Mouse (Mus musculus) midbrain, embryonic 15.5 days (tissue): ENCODE measurements at regions not wholly inside any gene's neighbourhood (a gene's known extent, or its start where the extent isn't known, plus 50 kb on each side); places are given as distances from the start of the nearest gene placed in this dataset.
"Not testable (repeated sequence)": the region's sequence is repeated elsewhere in the genome, so short reads cannot be mapped to it uniquely, and the experiment has no call there.

ENCODE experiments used
- ATAC-seq: fragments of 200-750 bp; cut with Nextera tagmentation; replicated peaks from 2 replicates; pipeline ENCODE4 v1.8.0; 2017; ENCODE audit warnings: moderate TSS enrichment
- H3K27ac ChIP-seq: fragments of 300-500 bp; sonication (generic); 2 replicates; pipeline ENCODE4 v1.5.1; 2015; ENCODE audit warnings: mild to moderate bottlenecking, inconsistent platforms
- H3K27me3 ChIP-seq: fragments of 300-500 bp; sonication (generic); replicated peaks from 2 replicates; pipeline ENCODE4 v1.6.1; 2015; ENCODE audit warnings: inconsistent platforms
- H3K36me3 ChIP-seq: fragments of 300-500 bp; sonication (generic); replicated peaks from 2 replicates; pipeline ENCODE4 v1.6.1; 2015; ENCODE audit warnings: inconsistent platforms
- H3K4me1 ChIP-seq: fragments of 300-500 bp; sonication (generic); 2 replicates; pipeline ENCODE4 v1.6.1; 2015; ENCODE audit warnings: inconsistent platforms
- H3K4me2 ChIP-seq: fragments of 300-500 bp; sonication (generic); 2 replicates; pipeline ENCODE4 v1.6.1; 2015; ENCODE audit warnings: inconsistent platforms, mild to moderate bottlenecking, moderate library complexity
- H3K4me3 ChIP-seq: fragments of 300-500 bp; sonication (generic); 2 replicates; pipeline ENCODE4 v1.5.1; 2015; ENCODE audit warnings: mild to moderate bottlenecking, inconsistent platforms
- H3K9ac ChIP-seq: fragments of 300-500 bp; sonication (generic); 2 replicates; pipeline ENCODE4 v1.6.1; 2015; ENCODE audit warnings: mild to moderate bottlenecking, inconsistent platforms
- H3K9me3 ChIP-seq: fragments of 300-500 bp; sonication (generic); 2 replicates; pipeline ENCODE4 v1.6.1; 2016; ENCODE audit warnings: inconsistent platforms
- WGBS: fragments of 180-500 bp; shearing (Covaris S2); methylation state at CpG from one replicate; pipeline ENCODE4 v1.1.7; 2015; ENCODE audit warnings: mixed read lengths; 5-methylcytosine and 5-hydroxymethylcytosine counted together

DNA sequence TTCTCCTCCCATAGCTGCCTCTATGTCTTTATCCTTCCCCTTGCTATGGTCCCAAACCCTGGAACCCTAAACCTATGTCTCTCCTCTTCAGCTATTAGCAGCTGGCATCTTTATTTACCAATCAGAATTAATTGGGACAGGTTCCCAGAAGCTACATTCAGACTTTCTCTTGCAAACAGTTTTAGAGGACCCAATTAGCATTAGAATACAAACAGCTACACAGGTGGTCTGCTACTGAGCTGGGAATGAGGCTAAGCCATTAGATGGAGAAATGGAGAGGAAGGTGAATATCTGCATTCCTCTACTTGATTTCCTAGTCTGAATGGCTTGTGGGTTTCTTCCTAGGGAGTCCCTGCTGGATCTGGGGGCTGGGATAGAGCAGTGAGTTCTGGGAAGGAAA is 611.9 kb downstream of the A830018L16Rik start:
- Histone ChIP-seq H3K4me2 (no peak overlapping the region), H3K4me3 (no peak overlapping the region), H3K9me3 (no peaks in the 10 kb centered on the region), H3K9ac (no peak overlapping the region), H3K4me1 (no peaks in the 10 kb centered on the region), H3K27ac (no peak overlapping the region), H3K36me3 (no peaks in the 10 kb centered on the region), H3K27me3 (no peaks in the 10 kb centered on the region)
- ATAC-seq, result no peak

DNA sequence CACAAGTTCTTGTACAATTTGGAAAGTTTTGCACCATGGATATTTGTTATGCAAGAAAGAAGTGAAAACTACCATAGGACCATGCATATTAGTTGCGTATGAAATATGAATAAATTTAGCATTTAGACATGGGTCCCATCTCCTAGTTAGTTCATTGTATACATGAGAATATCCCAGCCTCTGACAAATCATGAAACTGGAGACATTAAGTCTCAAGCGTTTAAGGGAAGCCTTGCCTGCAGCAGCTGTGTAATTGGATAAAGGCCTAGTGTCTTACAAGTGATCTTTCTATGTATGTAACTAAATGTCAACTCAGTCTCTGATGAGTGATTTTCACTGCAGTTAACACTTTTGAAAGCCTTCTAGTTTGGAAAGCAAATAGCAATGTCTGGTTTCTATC is 613.5 kb downstream of the A830018L16Rik start:
- Histone ChIP-seq H3K4me2 (no peak overlapping the region), H3K9me3 (no peaks in the 10 kb centered on the region), H3K9ac (no peak overlapping the region), H3K4me3 (no peak overlapping the region), H3K27ac (no peak overlapping the region), H3K36me3 (no peaks in the 10 kb centered on the region), H3K27me3 (no peaks in the 10 kb centered on the region), H3K4me1 (no peaks in the 10 kb centered on the region)
- no peak for ATAC-seq
- 60% methylated on average over 2 of the region's 2 CpGs for WGBS

DNA sequence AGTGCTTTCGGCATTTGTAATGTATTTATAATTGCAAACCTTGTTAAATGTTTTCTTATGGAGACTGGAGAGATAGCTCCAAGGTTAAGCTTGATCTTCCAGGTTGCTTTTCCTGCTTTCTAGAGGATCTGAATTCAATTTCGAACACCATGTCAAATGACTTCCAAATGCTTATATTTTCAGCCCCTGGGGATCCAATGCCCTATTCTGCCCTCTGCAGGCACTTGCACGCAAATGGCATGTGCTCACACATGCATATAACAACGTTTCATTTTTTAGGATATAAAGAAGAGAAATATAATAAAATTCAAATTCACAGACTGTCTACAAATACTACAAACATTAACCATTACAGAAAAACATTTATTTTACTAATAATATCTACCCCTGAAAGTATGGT is 614.2 kb downstream of the A830018L16Rik start:
- H3K36me3 ChIP-seq, result no peaks in the 10 kb centered on the region
- no peaks in the 10 kb centered on the region for H3K4me1 ChIP-seq
- no peaks in the 10 kb centered on the region for H3K9me3 ChIP-seq
- 83% methylated on average over 4 of the region's 4 CpGs for WGBS
- no peak overlapping the region for H3K9ac ChIP-seq
- no peak overlapping the region for H3K4me3 ChIP-seq
- no peak overlapping the region for H3K27ac ChIP-seq
- no peaks in the 10 kb centered on the region for H3K27me3 ChIP-seq
- no peak overlapping the region for H3K4me2 ChIP-seq
- ATAC-seq, result no peak

DNA sequence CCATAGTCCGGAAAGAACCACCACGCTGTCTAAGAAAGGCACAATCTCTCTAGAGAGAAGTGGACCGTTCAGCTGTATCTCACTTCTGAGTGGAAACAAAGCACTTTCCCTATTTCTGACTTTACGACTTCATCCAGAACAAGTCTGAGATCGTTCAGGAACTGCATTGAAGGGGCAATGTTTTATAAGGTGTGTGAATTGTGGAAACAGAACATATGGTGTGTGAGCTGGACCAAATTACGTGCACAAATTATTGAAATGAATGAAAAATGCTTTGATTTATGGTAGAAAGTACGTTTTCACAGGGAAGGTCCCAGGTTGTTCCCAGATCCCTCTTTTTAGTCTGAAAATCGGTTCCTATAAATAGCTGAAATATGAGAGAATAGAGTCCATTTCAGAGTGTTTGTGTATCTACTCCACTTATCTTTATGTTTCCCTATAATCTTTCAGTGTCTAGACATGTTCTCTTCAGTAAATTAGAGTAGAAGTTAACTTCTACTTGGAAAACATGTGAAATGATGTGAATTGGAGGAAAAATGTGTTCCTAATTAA is 638.1 kb downstream of the A830018L16Rik start:
- Histone ChIP-seq H3K9ac (no peak overlapping the region), H3K27ac (no peak overlapping the region), H3K9me3 (no peaks in the 10 kb centered on the region), H3K27me3 (peaks cover 10% of the 10 kb centered on the region), H3K4me3 (no peak overlapping the region), H3K36me3 (no peaks in the 10 kb centered on the region), H3K4me1 (no peaks in the 10 kb centered on the region), H3K4me2 (no peak overlapping the region)
- WGBS, result 74% methylated on average over 8 of the region's 8 CpGs
- ATAC-seq, result no peak

DNA sequence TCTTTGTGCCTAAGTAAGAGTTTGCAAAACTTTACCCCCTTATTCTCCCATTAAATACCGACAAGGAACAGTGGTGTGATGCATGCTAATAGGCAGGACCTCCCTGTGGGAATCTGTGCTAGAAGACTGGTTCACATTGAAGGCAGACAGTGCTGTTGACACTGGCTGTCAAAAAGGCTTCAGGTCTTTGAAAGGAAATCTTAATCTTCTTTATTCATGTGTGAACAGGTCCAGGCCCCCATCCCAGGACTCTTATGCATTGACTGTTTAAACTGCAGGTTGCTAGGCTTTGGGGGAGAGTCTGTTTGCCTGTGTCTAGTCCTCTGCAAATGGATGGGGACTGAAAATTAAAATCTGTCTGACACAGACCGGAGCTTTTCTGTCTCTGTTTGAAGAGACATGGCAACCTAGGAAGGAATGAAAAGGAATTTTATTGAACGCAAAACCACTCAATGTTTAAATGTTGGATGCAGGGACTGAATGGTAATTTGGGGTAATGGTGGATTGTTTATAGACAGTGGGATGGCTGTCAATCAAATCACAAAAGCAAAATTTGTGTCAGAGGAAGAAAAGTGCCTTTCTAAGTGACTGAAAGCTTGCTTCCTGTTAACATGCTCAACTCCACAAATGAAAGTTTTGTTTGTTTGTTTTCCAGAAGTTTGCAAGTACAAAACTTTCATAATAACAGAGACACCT is 642.1 kb downstream of the A830018L16Rik start:
- H3K27ac ChIP-seq, result no peak overlapping the region
- ATAC-seq, result peak; percentile 94
- no peak overlapping the region for H3K4me2 ChIP-seq
- H3K4me1 ChIP-seq, result no peaks in the 10 kb centered on the region
- H3K27me3 ChIP-seq, result peaks cover 18% of the 10 kb centered on the region
- 13% methylated on average over 3 of the region's 3 CpGs for WGBS
- H3K36me3 ChIP-seq, result no peaks in the 10 kb centered on the region
- no peak overlapping the region for H3K9ac ChIP-seq
- H3K4me3 ChIP-seq, result no peak overlapping the region
- no peaks in the 10 kb centered on the region for H3K9me3 ChIP-seq

DNA sequence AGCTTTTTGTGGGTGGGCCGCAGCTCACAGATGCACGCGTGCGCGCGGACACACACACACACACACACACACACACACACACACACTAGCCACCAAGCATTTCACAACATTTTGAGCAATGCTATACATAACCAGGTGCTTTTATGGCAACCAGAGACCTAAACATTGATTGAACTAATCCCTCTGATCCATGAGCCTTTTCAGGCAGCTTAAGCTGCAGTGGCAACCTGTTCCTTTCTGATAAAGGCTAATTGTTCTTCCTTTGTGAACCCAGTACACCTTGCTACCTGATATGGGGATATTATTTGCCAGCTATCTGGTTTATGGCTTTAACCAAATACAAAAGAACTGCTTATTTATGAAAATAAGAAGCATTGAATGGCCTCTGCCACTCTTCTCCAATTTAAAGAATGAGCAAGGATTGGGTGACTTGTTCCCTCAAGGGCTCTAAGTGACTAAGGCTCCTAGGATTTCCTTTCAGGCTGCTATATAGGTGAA is 651.2 kb downstream of the A830018L16Rik start:
- 99% methylated on average over 6 of the region's 6 CpGs for WGBS
- Histone ChIP-seq H3K27ac (no peak overlapping the region), H3K9ac (no peak overlapping the region), H3K4me3 (no peak overlapping the region), H3K4me2 (no peak overlapping the region), H3K4me1 (no peaks in the 10 kb centered on the region), H3K9me3 (no peaks in the 10 kb centered on the region), H3K27me3 (peaks cover 8% of the 10 kb centered on the region), H3K36me3 (no peaks in the 10 kb centered on the region)
- ATAC-seq, result no peak

DNA sequence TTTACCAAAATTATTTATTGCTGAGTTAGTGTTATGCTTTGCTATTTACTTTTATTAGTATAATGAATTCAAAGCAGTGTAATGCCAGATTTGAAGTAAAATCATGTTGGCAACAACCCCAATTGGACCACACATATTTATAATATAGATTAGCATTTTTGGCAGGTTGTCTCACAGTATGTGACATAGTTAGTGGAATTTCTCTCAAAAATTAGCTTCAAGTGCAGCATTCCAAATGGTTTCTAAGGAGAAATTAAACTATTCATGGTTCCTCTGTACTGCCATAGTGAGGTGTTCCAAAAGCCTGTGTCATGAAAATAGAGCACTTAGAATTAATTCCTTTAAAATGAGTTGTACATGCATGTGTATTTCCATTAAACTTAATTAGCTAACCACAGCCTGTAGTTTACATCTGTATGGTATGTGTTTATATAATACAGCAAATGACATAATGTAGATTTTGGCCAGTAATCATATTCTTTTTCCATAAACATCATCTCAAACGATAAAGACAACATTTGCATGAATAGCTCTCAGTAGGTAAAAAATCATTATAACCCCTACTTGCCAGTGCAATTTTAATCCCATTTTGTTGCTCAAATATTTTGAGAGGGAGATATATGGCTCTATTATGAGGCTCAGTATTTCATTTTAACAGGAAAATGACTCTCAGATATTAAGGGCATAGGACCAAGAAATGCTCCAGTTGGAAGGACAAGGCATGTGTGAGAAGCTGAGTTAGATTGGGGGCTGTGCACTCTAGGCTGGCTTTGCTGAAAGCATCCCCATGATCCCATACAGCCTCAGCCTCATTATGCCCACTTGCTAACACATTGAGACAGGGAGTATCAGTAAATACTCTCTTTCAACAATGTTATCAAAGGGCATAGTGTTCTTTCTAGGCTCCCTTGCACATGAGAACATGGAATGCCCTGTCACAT is 678.9 kb downstream of the A830018L16Rik start:
- 87% methylated on average over 1 of the region's 1 CpGs for WGBS
- Histone ChIP-seq H3K4me1 (no peaks in the 10 kb centered on the region), H3K9me3 (no peaks in the 10 kb centered on the region), H3K9ac (no peak overlapping the region), H3K4me3 (no peak overlapping the region), H3K27ac (no peak overlapping the region), H3K36me3 (no peaks in the 10 kb centered on the region), H3K27me3 (no peaks in the 10 kb centered on the region), H3K4me2 (no peak overlapping the region)
- no peak for ATAC-seq

DNA sequence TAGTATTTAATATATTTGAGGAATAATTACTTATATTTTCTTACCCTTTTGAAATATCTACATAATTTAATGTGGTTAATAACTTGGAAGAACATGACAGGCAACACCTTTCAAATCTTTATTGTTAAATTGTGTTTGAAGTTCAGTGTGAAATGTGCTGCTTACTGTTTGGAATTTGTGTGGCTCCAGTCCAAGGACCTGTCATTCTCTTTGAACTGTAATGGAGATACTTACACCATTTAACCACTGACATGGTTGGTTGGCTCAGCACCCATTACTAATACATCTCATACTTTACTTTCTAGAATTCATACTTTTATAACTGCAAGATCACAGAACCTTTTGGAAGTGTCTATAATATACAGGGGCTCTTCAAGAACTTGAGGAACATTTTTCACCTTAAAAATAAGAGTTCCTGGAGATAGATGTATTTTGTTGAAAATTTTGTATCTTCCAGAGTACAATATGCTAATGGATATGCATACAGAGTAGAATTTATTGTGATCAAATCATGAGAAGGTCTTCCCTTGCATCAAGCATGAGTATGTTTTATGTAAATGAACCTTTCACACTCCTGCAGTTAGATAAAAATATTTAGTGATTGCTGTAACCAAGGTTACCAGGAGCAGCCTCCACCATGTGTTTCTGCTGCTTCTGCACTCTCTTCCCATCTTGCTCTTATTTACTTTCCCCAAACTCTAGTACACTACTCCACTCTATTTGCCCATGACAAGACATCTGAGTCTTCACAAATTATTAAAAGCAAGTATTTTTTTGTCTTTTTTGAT is 701.3 kb downstream of the A830018L16Rik start:
- Histone ChIP-seq H3K9me3 (no peaks in the 10 kb centered on the region), H3K9ac (no peak overlapping the region), H3K4me3 (no peak overlapping the region), H3K27ac (no peak overlapping the region), H3K36me3 (no peaks in the 10 kb centered on the region), H3K4me2 (no peak overlapping the region), H3K27me3 (no peaks in the 10 kb centered on the region), H3K4me1 (no peaks in the 10 kb centered on the region)
- no peak for ATAC-seq

DNA sequence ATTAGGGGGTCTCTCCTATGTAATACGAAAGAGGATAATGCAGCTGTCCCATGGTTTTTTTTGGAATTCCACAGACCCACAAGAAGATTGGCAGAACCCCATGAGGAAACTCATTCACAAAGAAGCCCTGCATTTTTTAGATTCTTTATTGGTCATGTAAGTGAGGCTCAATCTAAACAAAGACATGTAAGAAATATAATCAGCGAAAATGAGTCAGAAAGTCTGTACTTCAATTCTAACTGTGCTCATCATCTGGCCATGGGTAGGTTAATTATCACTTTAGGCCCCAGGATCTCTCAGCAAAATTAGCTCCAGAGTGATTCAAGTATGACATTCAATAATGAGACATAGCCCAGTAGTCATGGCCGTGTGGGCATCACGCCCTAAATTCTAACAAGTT is 703.2 kb downstream of the A830018L16Rik start:
- Histone ChIP-seq H3K9me3 (no peaks in the 10 kb centered on the region), H3K9ac (no peak overlapping the region), H3K36me3 (no peaks in the 10 kb centered on the region), H3K4me3 (no peak overlapping the region), H3K27me3 (no peaks in the 10 kb centered on the region), H3K27ac (no peak overlapping the region), H3K4me1 (no peaks in the 10 kb centered on the region), H3K4me2 (no peak overlapping the region)
- no peak for ATAC-seq
- 85% methylated on average over 4 of the region's 4 CpGs for whole genome bisulfite sequencing

DNA sequence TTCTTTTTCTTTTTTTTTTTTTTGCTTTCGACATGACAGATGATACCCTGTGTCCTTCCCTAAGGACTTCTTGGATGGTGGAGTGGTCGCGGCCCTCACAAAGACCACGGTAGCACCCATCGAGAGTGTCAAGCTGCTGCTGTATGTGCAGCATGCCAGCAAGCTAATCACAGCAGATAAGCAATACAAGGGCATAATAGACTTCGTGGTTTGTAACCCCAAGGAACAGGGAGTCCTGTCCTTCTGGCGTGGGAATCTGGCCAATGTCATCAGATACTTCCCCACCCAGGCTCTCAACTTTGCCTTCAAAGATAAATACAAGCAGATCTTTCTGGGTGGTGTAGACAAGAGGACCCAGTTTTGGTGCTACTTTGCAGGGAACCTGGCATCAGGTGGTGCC is 707.0 kb downstream of the A830018L16Rik start:
- no peak for ATAC-seq
- Histone ChIP-seq H3K9me3 (no peaks in the 10 kb centered on the region), H3K27ac (no peak overlapping the region), H3K4me1 (no peaks in the 10 kb centered on the region), H3K9ac (no peak overlapping the region), H3K27me3 (no peaks in the 10 kb centered on the region), H3K4me2 (no peak overlapping the region), H3K4me3 (no peak overlapping the region), H3K36me3 (no peaks in the 10 kb centered on the region)
- 91% methylated on average over 7 of the region's 7 CpGs for WGBS

DNA sequence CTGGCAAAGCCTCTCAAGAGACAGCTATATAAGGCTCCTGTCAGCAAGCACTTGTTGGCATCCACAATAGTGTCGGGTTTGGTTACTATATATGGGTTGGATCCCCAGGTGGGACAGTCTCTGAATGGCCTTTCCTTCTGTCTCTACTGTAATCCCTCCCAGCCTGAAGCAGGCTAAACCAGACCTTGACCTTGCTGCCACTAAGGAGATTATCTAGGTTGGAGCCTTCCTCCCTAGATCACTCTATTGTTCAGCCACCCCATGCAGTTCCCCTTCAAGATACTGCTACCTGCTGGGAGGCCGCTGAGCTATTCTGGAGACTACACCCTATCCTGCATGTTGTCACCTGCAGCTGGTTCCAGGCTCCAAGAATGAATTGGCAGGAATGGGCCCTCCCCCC is 712.7 kb downstream of the A830018L16Rik start:
- H3K27me3 ChIP-seq, H3K27ac ChIP-seq, H3K4me3 ChIP-seq, H3K9ac ChIP-seq, H3K9me3 ChIP-seq, H3K4me1 ChIP-seq, H3K36me3 ChIP-seq, H3K4me2 ChIP-seq, ATAC-seq: not testable (repeated sequence)
- 14% methylated on average over 2 of the region's 2 CpGs for WGBS

DNA sequence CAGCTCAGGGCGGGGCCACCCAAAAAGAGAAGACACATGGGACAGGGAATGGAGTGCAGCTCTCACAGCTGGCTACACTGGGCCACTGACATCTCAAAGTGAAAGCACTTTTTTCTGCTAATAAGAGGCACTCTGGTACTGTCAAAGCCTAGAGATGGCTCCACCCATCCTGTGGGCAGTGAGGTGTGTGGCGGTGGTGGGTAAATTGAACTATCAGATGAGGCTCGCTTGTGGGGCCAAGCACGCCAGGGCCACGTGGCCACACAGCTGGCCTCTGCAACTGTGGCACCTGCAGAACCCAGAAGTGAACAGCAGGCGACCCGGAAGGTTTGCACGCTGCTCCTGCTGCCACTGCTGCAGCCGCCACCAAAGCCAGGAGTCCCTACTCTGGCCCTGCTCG is 756.6 kb downstream of the A830018L16Rik start:
- Histone ChIP-seq H3K27ac (no peak overlapping the region), H3K9me3 (no peaks in the 10 kb centered on the region)

More for the DNA sequence above, 756.6 kb downstream of the A830018L16Rik start:
- 88% methylated on average over 10 of the region's 10 CpGs for WGBS
- Histone ChIP-seq H3K4me1 (no peaks in the 10 kb centered on the region), H3K4me3 (no peak overlapping the region), H3K9ac (no peak overlapping the region), H3K36me3 (no peaks in the 10 kb centered on the region), H3K4me2 (no peak overlapping the region), H3K27me3 (no peaks in the 10 kb centered on the region)
- ATAC-seq, result no peak
